Mouse (Mus musculus) NIH3T3 (cell line): ENCODE measurements around the gene Abhd12.
"Not testable (repeated sequence)": the region's sequence is repeated elsewhere in the genome, so short reads cannot be mapped to it uniquely, and the experiment has no call there.

Experiments
- DNase-seq: peaks from one replicate; pipeline ENCODE4 v3.0.0-alpha.2; 2012; ENCODE audit warnings: low read depth

Gene Abhd12

GRCm38 (mm10) chr2:150904272-150904935 lies at the start of gene Abhd12:
Abhd12 (minus strand) TSS chr2:150904741.
- peak; percentile 98 for DNase-seq

DNA sequence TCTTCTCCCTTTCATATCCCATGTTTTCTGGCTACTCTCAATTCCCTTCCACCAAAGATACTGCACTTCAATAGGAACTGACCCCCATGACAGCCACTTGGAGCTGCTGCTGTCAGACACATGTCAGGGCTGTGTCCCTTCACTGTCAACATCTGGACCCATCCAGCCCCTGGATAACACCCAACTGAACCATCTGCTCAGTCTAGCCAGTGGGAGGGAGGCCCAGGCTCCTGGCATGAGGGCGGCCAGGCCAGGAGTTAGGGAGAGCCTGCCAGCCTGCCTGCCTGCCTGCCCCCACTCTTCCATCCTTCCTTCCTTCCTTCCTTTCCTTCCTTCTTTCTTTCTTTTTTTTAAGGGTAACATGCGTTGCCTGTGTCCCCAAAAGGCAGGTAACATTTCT lies 46.7 kb upstream of the Abhd12 start:
- DNase-seq, result no peak

DNA sequence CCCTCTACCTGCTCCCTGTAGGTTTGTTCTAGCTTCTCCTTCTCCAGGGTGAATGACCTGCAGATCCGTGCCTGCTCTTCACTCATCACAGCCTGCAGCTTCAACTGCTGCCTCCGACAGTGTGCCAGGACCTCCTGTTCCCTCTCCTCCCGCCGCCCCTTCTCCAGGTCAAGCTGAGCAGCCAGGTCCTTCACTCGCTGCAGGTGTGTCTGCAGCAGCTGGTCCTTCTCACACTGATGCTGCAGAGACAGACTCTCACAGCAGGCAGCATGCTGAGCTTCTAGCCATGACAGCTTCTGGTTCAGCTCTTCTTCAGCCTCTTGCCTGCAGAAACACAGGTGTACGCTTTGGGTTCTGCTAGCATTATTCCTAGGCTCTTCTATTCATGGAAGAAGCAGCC lies 45.5 kb upstream of the Abhd12 start:
- no peak for DNase-seq

GRCm38 (mm10) chr2:150949652-150950051 lies 45.1 kb upstream of the Abhd12 start:
- no peak for DNase-seq

DNA sequence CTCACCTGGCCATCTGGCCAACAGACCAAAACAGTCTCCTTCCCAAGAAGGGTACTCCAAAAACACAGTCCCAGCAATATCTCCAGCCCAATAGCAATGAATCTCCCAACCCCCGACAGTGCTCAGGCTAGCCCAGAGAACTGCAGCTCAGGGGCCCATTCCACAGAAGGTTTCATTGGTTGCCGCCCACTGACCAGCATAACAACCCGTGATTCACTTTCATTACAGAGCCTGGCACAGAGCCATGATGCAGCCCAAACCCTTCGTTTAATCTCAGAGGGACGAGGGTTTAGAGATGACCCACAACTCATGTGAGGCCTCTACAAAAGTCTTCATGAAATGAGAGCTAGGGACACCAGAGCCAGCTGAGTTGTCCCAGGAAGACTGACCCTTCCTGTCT lies 44.2 kb upstream of the Abhd12 start:
- DNase-seq, result peak; percentile 47

- not testable (repeated sequence) for DNase-seq
Measured at GRCm38 (mm10) chr2:150947880-150948611, 43.5 kb upstream of the Abhd12 start.

DNA sequence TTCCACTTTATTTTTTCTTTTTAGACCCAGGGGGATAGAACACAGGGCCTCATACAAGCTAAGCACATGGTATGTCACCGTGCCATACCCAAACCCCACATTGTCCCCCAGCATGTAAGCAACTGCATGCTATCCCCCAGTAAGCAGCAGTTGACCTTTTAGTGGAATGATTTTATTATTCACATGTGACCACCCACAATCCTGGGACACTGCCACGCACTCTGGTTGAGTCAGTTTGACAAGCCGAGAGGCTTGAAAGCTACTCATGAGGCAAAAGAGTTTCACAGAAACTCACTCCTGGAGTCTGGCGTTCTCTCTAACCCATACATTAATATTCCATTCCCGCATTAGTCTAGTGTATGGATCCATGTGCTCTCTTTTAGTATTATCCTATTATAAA lies 42.8 kb upstream of the Abhd12 start:
- peak; percentile 43 for DNase-seq

DNA sequence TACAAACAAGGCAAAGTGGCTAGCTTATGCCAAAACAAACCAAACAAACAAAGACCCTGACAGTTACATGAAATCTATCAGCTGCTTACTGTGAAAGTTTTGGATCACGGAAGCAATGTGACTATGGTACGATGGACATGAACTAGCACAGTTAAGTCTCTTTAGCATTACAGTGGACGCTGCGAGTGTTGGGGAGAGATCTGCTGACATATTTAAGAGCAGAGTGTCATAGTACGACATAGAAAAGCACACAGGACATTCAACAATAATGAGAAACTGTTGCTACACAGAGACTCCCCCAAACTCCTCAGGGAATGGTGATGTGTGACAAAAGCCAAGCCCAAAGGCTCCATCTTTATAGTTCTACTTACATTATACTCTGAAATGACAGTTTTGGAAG lies 39.5 kb upstream of the Abhd12 start:
- no peak for DNase-seq

- DNase-seq, result no peak
Measured at GRCm38 (mm10) chr2:150934659-150935058, 30.1 kb upstream of the Abhd12 start.

- no peak for DNase-seq
Measured at GRCm38 (mm10) chr2:150933482-150933881, 28.9 kb upstream of the Abhd12 start.

DNA sequence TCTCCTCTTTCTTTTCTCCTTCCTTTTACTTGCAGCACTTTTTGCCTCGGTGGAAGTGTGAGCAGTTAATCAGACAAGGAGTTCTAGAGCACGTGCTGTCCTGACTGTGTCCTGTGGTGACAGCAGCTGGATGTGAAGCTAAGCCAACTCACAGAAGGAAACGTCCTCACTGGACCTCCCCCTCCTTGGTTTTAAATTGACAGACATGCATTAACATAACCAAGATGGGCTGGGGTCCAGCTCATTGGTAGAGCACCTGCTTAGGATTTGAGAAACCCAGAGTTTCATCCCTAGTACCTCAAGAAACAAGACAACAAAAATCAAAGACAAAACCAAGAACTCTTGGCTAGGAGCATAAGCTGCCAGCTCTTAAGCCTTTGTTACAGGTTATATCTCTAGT lies 26.3 kb upstream of the Abhd12 start:
- no peak for DNase-seq

GRCm38 (mm10) chr2:150929156-150929555 lies 24.6 kb upstream of the Abhd12 start:
- no peak for DNase-seq

DNA sequence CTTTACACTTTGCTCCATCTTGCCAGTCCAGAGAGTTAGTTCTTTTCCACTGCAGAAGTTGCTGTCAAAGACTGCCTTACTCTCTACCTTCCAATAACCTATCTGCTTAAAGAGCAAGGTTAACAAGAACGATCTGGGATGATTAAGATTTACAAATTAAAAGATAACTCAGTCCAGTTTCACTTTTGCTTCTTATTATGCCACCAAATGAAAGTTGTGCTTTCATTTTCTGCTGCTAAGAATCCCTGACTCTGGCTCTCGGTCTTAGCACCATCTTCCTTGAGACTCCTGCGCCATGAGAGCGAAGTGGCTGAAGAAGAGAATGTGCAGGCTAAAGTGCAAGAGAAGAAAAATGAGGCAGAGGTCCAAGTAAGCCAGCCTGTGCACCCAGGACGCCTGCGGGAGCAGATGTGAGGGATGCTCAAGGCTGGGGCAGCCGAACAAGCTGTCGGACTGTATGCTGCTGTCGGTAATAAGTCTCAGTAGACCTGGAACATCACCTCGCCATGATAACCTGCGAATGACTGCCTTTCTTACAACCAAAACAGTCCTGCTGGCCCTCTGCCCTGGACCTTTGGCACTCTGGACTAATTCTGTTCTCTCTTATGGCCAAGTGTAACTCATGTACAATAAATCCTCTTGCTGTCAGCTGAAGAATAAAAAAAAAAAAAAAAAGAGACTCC lies 22.6 kb upstream of the Abhd12 start:
- DNase-seq, result no peak

DNA sequence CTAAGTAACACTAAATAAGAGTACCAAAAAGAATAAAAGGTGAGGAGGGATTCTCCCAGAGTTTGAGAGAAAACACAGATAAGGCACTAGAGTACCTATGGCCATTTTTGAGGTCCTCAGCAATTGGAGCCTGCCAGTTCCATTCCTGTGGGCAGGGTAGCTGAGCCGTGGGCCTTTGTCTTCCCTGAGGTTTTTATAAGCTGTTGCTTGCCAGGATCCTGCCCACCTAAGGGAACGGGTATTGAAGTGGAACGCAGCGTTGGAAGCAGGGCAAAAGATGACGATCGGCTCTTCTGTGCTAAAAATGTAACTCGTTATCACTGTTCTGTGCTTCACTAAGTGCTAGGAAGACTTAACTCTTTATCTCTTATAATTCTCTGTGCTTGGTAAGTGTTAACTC lies 19.0 kb upstream of the Abhd12 start:
- DNase-seq, result no peak

GRCm38 (mm10) chr2:150923026-150923425 lies 18.5 kb upstream of the Abhd12 start:
- no peak for DNase-seq

DNA sequence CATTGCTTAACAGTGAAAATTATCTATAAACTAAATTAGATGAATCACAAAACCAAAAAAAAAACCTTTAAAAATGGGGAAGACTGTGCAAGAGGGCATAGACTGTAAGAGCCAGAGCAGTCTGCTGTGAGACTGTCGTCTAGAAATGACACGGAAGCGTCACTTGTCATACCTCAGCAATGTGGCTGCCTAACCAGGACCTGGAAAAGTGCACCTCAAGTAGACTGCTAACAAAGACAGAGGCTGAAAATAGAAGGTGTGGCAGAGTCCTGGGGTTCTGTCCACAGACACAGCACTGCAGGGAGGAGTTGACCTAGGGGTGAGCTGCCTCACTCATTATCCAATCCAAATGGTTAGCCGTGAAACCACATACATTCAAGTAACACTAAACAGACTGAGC lies 17.6 kb upstream of the Abhd12 start:
- no peak for DNase-seq

GRCm38 (mm10) chr2:150921697-150922096 lies 17.2 kb upstream of the Abhd12 start:
- no peak for DNase-seq

GRCm38 (mm10) chr2:150920543-150920942 lies 16.0 kb upstream of the Abhd12 start:
- no peak for DNase-seq

GRCm38 (mm10) chr2:150918720-150919119 lies 14.2 kb upstream of the Abhd12 start:
- DNase-seq, result no peak

GRCm38 (mm10) chr2:150915786-150916185 lies 11.2 kb upstream of the Abhd12 start:
- no peak for DNase-seq

GRCm38 (mm10) chr2:150914781-150915515 lies 10.4 kb upstream of the Abhd12 start:
- no peak for DNase-seq

DNA sequence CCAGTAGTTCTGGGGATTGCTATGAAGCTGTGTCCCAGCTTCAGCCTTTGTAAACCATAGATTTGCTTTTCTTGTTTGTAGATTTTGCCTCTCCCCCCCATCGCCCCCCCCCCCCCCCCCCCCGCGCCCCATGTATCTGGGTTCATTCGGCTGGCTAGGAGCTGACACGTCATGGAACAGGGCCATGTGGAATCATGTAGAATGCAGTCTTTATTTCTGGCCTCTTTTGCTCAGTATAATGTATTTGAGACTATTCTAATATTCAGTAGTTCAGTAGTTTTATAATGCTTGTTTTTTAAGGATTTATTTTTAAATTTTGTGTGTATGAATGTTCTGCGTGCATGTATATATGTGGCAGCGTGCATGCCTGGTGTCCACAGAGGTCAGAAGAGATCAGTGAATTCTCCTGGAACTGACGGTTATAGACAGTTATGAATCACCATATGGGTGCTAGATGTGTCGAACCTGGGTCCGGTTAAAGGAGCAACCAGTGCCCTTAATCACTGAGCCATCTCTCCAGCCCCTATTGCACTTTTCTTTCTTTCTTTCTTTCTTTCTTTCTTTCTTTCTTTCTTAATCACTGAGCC lies 5.8 kb upstream of the Abhd12 start:
- peak; percentile 51 for DNase-seq
